Mouse (Mus musculus) bone marrow, adult 2 months (tissue): ENCODE measurements around the gene Mrpl22. TPM values are rescaled to one million over a fixed set of nuclear protein-coding genes. Genes with fewer than 3 reads are reported as not detected.
"Not testable (repeated sequence)": the region's sequence is repeated elsewhere in the genome, so short reads cannot be mapped to it uniquely, and the experiment has no call there.

Source experiments
- H3K27ac ChIP-seq: fragments of 200-500 bp; 2 replicates; pipeline ENCODE4 v1.5.1; 2012; ENCODE audit warnings: low read depth, mild to moderate bottlenecking, control low read depth, inconsistent platforms, low read length; ENCODE audit not compliant: control insufficient read depth, poor library complexity, insufficient read depth
- H3K4me1 ChIP-seq: fragments of 200-500 bp; 2 replicates; pipeline ENCODE4 v1.6.1; 2011; ENCODE audit warnings: low read length; ENCODE audit not compliant: control insufficient read depth, insufficient read depth
- H3K4me3 ChIP-seq: fragments of 200-500 bp; replicated peaks from 2 replicates; pipeline ENCODE3; 2011; ENCODE audit warnings: mild to moderate bottlenecking, low read depth, low read length, control low read depth; ENCODE audit not compliant: control insufficient read depth
- CTCF ChIP-seq: fragments of 200-500 bp; IDR thresholded peaks from 2 replicates; pipeline ENCODE4 v1.5.1; 2011; ENCODE audit warnings: low read length, control low read depth; ENCODE audit not compliant: control insufficient read depth, insufficient read depth
- POLR2A ChIP-seq: fragments of 200-500 bp; IDR thresholded peaks from 2 replicates; pipeline ENCODE4 v1.6.1; 2011; ENCODE audit warnings: low read depth, mild to moderate bottlenecking, control low read depth, low read length, borderline replicate concordance; ENCODE audit not compliant: control insufficient read depth
- WGBS: fragments of 180-500 bp; shearing (Covaris S2); methylation state at CpG from one replicate; pipeline ENCODE4 v1.1.7; 2018; 5-methylcytosine and 5-hydroxymethylcytosine counted together
- polyA plus RNA-seq: library from polyadenylated mRNA; stranded (reverse); fragments of >200 nt; gene quantifications from 2 replicates; pipeline ENCODE4 v1.2.4, GENCODE M21; 2011; ENCODE audit warnings: low replicate concordance; ENCODE audit not compliant: missing spikeins, insufficient read depth, insufficient read length

The Mrpl22 gene
- polyA plus RNA-seq, 1 experiment = 28.3 TPM

DNA sequence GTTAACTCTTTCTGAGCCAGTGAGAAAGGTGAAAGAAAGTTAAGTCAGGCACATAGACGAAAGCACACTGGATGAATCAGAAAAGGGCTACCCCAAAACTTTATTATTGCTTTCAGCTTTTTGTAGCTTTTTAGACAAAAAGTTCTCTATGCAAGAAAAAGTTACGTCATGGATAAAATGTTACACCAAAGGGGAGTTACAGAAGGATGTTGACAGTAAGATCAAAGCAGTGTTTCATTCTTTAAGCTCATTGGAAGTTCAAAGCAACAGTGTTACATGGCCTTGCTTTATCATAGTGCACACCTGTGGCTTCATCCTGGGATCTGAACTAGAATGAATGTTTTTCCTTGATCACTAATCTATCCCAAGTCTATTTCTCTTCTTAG is 40.2 kb downstream of the Mrpl22 start:
- no peak for TF ChIP-seq CTCF
- no peak for TF ChIP-seq POLR2A
- H3K4me1 ChIP-seq = peaks cover 7% of the 10 kb centered on the region; the same call in 1 of the 2 replicates
- no peak overlapping the region for H3K4me3 ChIP-seq
- no peak overlapping the region for H3K27ac ChIP-seq
- 48% methylated on average over 2 of the region's 2 CpGs for WGBS

- WGBS = 39% methylated on average over 7 of the region's 7 CpGs
Measured at GRCm38 (mm10) chr11:58213673-58214342, 42.3 kb downstream of the Mrpl22 start.

GRCm38 (mm10) chr11:58214391-58215048 is 43.1 kb downstream of the Mrpl22 start:
- Histone ChIP-seq H3K4me1 (peaks cover 8% of the 10 kb centered on the region; the same call in 1 of the 2 replicates), H3K4me3 (peak overlapping the region; percentile 72), H3K27ac (peak overlapping the region; percentile 88)
- TF ChIP-seq POLR2A (peak; percentile 32; the same call in 1 of the 2 replicates), CTCF (no peak)
- WGBS = 13% methylated on average over 17 of the region's 17 CpGs

More at GRCm38 (mm10) chr11:58213673-58214342, 42.3 kb downstream of the Mrpl22 start:
- Histone ChIP-seq H3K4me3 (peak overlapping the region; percentile 12), H3K27ac (peak overlapping the region; percentile 7; the same call in 1 of the 2 replicates), H3K4me1 (peaks cover 8% of the 10 kb centered on the region; the same call in 1 of the 2 replicates)
- TF ChIP-seq POLR2A (no peak), CTCF (no peak)

- WGBS = 0% methylated on average over 2 of the region's 3 CpGs
- not testable (repeated sequence) for H3K4me1 ChIP-seq, H3K4me3 ChIP-seq
- peak overlapping the region; percentile 88 for H3K27ac ChIP-seq
Measured at GRCm38 (mm10) chr11:58215049-58215430, 43.6 kb downstream of the Mrpl22 start.

DNA sequence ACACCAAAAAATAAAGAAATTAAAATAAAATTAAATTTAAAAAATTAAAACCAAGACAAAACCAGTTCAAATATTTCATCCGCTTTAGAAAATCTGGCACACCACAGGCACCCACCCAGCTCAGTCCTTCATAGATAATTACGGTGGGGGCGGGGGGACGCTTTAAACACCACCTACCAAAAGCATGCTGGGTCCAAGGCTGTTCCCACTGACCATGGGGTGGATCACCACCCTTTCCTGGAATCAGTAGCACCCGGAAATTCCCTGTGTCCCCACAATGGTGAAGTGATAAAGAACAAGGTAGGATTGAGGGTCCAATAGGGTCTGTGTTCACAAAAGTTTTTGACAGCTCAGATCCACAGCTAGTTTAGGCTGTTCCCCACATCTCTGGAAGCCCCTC is 44.4 kb downstream of the Mrpl22 start:
- no peak overlapping the region for H3K27ac ChIP-seq
- WGBS = 38% methylated on average over 5 of the region's 5 CpGs
- peak overlapping the region; percentile 6 for H3K4me3 ChIP-seq
- TF ChIP-seq CTCF (no peak), POLR2A (no peak)
- H3K4me1 ChIP-seq = peaks cover 7% of the 10 kb centered on the region; the same call in 1 of the 2 replicates

DNA sequence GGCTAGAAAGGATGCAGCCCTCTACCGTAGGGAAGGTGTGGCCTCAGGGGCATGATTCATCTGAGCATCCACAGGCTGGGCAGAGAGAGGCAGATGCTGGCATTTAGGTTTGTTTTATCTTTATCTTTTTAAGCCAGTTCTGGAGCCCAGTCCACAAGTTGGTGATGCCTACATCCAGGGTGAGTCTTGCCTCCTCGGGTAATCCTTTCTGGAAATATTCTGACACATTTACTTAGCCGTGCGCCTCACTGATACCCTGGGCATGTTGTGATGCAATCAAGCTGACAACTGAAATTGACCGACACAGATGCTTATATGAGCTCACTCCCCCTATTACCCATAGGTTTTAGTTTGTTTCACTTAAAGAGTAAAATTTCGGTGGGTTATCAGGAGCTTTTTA is 45.4 kb downstream of the Mrpl22 start:
- TF ChIP-seq CTCF = no peak
- no peak for TF ChIP-seq POLR2A
- 34% methylated on average over 6 of the region's 6 CpGs for WGBS
- H3K4me1 ChIP-seq = peaks cover 6% of the 10 kb centered on the region; the same call in 1 of the 2 replicates
- H3K4me3 ChIP-seq = no peak overlapping the region
- H3K27ac ChIP-seq = no peak overlapping the region

DNA sequence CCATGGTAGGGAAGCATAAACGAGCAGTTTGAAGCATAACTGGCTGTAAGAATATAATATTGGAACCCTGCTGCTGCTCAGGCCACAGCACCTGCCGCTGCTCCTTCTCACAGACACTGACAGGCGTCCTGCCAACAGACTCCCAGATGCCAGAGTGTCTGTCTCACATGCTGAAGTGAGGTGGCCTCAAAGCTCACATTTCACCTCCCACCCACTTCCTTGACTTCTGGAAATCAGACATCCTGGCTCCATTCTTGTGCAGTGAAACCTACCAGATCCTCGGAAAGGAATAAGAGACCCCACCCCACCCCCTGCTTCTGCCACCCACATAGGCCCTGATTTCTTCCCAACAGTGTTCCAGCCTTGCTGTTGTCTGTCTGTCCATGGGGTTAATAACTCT is 52.3 kb downstream of the Mrpl22 start:
- no peak for TF ChIP-seq POLR2A
- TF ChIP-seq CTCF = no peak
- 13% methylated on average over 4 of the region's 4 CpGs for WGBS
- H3K4me3 ChIP-seq = no peak overlapping the region
- H3K4me1 ChIP-seq = peaks cover 2% of the 10 kb centered on the region; the same call in 1 of the 2 replicates
- H3K27ac ChIP-seq = peak overlapping the region; percentile 18

DNA sequence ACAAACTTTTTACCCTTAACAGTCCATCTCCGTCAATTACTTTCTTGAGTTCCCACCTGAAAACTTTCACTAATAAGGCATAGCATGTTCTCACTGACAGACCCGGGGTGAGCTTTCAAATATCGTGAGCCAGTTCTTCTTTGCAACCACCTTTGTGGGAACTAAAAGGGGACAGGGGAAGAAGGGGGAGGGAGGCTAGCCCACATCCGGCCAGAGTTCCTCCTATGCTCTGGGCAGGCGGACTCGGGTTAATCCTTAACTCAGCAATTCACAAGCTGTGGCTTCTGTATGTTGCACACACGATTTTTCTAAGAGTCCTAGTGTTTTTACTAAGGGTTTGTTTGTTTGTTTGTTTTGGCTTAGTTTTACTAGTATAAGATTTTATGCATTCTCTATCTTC is 52.9 kb downstream of the Mrpl22 start:
- H3K27ac ChIP-seq = peak overlapping the region; percentile 18; the same call in 1 of the 2 replicates
- WGBS = 3% methylated on average over 7 of the region's 7 CpGs
- TF ChIP-seq CTCF = no peak
- TF ChIP-seq POLR2A = no peak

GRCm38 (mm10) chr11:58224872-58225271 is 53.4 kb downstream of the Mrpl22 start:
- not testable (repeated sequence) for H3K4me3 ChIP-seq, H3K4me1 ChIP-seq, H3K27ac ChIP-seq
- WGBS = 27% methylated on average over 2 of the region's 2 CpGs

More for the DNA sequence above, 52.9 kb downstream of the Mrpl22 start:
- Histone ChIP-seq H3K4me3 (no peak overlapping the region), H3K4me1 (peaks cover 2% of the 10 kb centered on the region; the same call in 1 of the 2 replicates)
